Mouse (Mus musculus) liver, adult 2 months (tissue): Measurements from ENCODE around the gene Mrap.

Experiments used
- CTCF ChIP-seq: fragments of 200-500 bp; IDR thresholded peaks from 2 replicates; pipeline ENCODE4 v1.5.1; 2011; ENCODE audit warnings: low read depth, low read length, control low read depth
- POLR2A ChIP-seq: fragments of 200-500 bp; IDR thresholded peaks from 2 replicates; pipeline ENCODE4 v1.6.1; 2011; ENCODE audit warnings: low read length, control low read depth; ENCODE audit not compliant: insufficient read depth; ENCODE audit errors: extremely low read depth

- TF ChIP-seq CTCF (no peak), POLR2A (no peak)
These were observed 14.0 kb upstream of the Mrap start for GRCm38 (mm10) chr16:90724051-90724450.
